Mouse (Mus musculus): ENCODE measurements around the gene Pld4. TPM values are rescaled to one million over a fixed set of nuclear protein-coding genes. Genes with fewer than 3 reads are reported as not detected.
A peak's percentile ranks its signal among the peaks of the same experiment; 100 is the strongest.

Pld4 gene
- total and polyA plus RNA-seq, 2 experiments from 2014 or later, result 6.2 to 8.0 TPM

GRCm38 (mm10) chr12:112808212-112808586, 47.7 kb downstream of the Pld4 start:
- 56% methylated on average over 5 of the region's 5 CpGs for WGBS
- DNase-seq (no peak), ATAC-seq (no peak)
- no peak for TF ChIP-seq CTCF (IDR thresholded peaks at IDR 0.05; ENCODE audit: low read depth)
- Histone ChIP-seq H3K9me3 (ENCODE audit: low read length) (no peaks in the 10 kb centered on the region), H3K4me2 (ENCODE audit: low read depth) (peak overlapping the region; percentile 97), H3K4me1 (ENCODE audit: insufficient read depth) (peaks cover 13% of the 10 kb centered on the region; the same call in 1 of the 2 replicates), H3K36me3 (ENCODE audit: insufficient read depth) (peaks cover 5% of the 10 kb centered on the region; the same call in 1 of the 2 replicates), H3K27ac (ENCODE audit: low read depth, low read length) (peak overlapping the region; percentile 82), H3K4me3 (ENCODE audit: low read depth, low read length) (peak overlapping the region; percentile 63), H3K9ac (peak overlapping the region; percentile 68), H3K27me3 (ENCODE audit: insufficient read depth, low read length) (no peaks in the 10 kb centered on the region)

GRCm38 (mm10) chr12:112808587-112809364, 48.3 kb downstream of the Pld4 start, which contains the start of gene Clba1:
Gene Clba1 (plus strand): TSS chr12:112808937.
- WGBS, result under 1% methylated on average over 64 of the region's 64 CpGs
- DNase-seq, result peak; percentile 98
- H3K4me3 ChIP-seq (ENCODE audit: low read depth, low read length), result peak within 1 kb of the TSS; percentile 63
- TF ChIP-seq CTCF (IDR thresholded peaks at IDR 0.05; ENCODE audit: low read depth), result peak; percentile 71
- ATAC-seq, result peak; percentile 96
- peaks cover 13% of the 10 kb centered on the region; the same call in 1 of the 2 replicates for H3K4me1 ChIP-seq (ENCODE audit: insufficient read depth)
- no peaks in the 10 kb centered on the region for H3K9me3 ChIP-seq (ENCODE audit: low read length)
- no peaks in the 10 kb centered on the region for H3K27me3 ChIP-seq (ENCODE audit: insufficient read depth, low read length)
- peak within 1 kb of the TSS; percentile 68 for H3K9ac ChIP-seq
- peak within 1 kb of the TSS; percentile 97 for H3K4me2 ChIP-seq (ENCODE audit: low read depth)
- peaks cover 9% of the 10 kb centered on the region; the same call in 1 of the 2 replicates for H3K36me3 ChIP-seq (ENCODE audit: insufficient read depth)
- H3K27ac ChIP-seq (ENCODE audit: low read depth, low read length), result peak within 1 kb of the TSS; percentile 82

GRCm38 (mm10) chr12:112809641-112810040, 49.2 kb downstream of the Pld4 start:
- Histone ChIP-seq H3K36me3 (ENCODE audit: insufficient read depth) (peaks cover 17% of the 10 kb centered on the region), H3K9me3 (ENCODE audit: low read length) (no peaks in the 10 kb centered on the region), H3K4me2 (ENCODE audit: low read depth) (peak overlapping the region; percentile 97), H3K4me1 (ENCODE audit: insufficient read depth) (peaks cover 13% of the 10 kb centered on the region; the same call in 1 of the 2 replicates), H3K27ac (ENCODE audit: low read depth, low read length) (no peak overlapping the region), H3K9ac (peak overlapping the region; percentile 68), H3K27me3 (ENCODE audit: insufficient read depth, low read length) (no peaks in the 10 kb centered on the region), H3K4me3 (ENCODE audit: low read depth, low read length) (peak overlapping the region; percentile 63)
- no peak for DNase-seq
- ATAC-seq, result no peak
- no peak for TF ChIP-seq CTCF (IDR thresholded peaks at IDR 0.05; ENCODE audit: low read depth)
- 24% methylated on average over 8 of the region's 8 CpGs for WGBS

GRCm38 (mm10) chr12:112810092-112810885, 49.8 kb downstream of the Pld4 start:
- Histone ChIP-seq H3K9ac (no peak overlapping the region), H3K4me2 (ENCODE audit: low read depth) (peak overlapping the region; percentile 97), H3K27ac (ENCODE audit: low read depth, low read length) (no peak overlapping the region), H3K4me3 (ENCODE audit: low read depth, low read length) (no peak overlapping the region), H3K4me1 (ENCODE audit: insufficient read depth) (peaks cover 13% of the 10 kb centered on the region; the same call in 1 of the 2 replicates), H3K36me3 (ENCODE audit: insufficient read depth) (peaks cover 24% of the 10 kb centered on the region), H3K27me3 (ENCODE audit: insufficient read depth, low read length) (no peaks in the 10 kb centered on the region), H3K9me3 (ENCODE audit: low read length) (no peaks in the 10 kb centered on the region)
- TF ChIP-seq CTCF (IDR thresholded peaks at IDR 0.05; ENCODE audit: low read depth), result no peak
- 64% methylated on average over 19 of the region's 19 CpGs for WGBS
- ATAC-seq (no peak), DNase-seq (no peak)

GRCm38 (mm10) chr12:112813370-112813769, 52.9 kb downstream of the Pld4 start:
- H3K4me1 ChIP-seq (ENCODE audit: insufficient read depth), result peaks cover 10% of the 10 kb centered on the region; the same call in 1 of the 2 replicates
- ATAC-seq, result no peak
- 89% methylated on average over 7 of the region's 7 CpGs for WGBS
- H3K9me3 ChIP-seq (ENCODE audit: low read length), result no peaks in the 10 kb centered on the region
- TF ChIP-seq CTCF (IDR thresholded peaks at IDR 0.05; ENCODE audit: low read depth), result no peak
- H3K4me3 ChIP-seq (ENCODE audit: low read depth, low read length), result no peak overlapping the region
- DNase-seq, result no peak
- H3K9ac ChIP-seq, result no peak overlapping the region
- no peak overlapping the region for H3K27ac ChIP-seq (ENCODE audit: low read depth, low read length)
- H3K4me2 ChIP-seq (ENCODE audit: low read depth), result no peak overlapping the region
- peaks cover 33% of the 10 kb centered on the region for H3K36me3 ChIP-seq (ENCODE audit: insufficient read depth)
- H3K27me3 ChIP-seq (ENCODE audit: insufficient read depth, low read length), result no peaks in the 10 kb centered on the region

GRCm38 (mm10) chr12:112814682-112815470, 54.4 kb downstream of the Pld4 start:
- Histone ChIP-seq H3K27ac (ENCODE audit: low read depth, low read length) (no peak overlapping the region), H3K4me1 (ENCODE audit: insufficient read depth) (0 out of 2 replicates have a peak, but pooled peaks cover 4% of the 10 kb centered on the region), H3K36me3 (ENCODE audit: insufficient read depth) (peaks cover 48% of the 10 kb centered on the region), H3K9me3 (ENCODE audit: low read length) (no peaks in the 10 kb centered on the region), H3K9ac (no peak overlapping the region), H3K27me3 (ENCODE audit: insufficient read depth, low read length) (no peaks in the 10 kb centered on the region), H3K4me3 (ENCODE audit: low read depth, low read length) (no peak overlapping the region), H3K4me2 (ENCODE audit: low read depth) (no peak overlapping the region)
- TF ChIP-seq CTCF (IDR thresholded peaks at IDR 0.05; ENCODE audit: low read depth), result no peak
- no peak for ATAC-seq
- DNase-seq, result no peak
- 74% methylated on average over 14 of the region's 14 CpGs for WGBS

Measured in forebrain, postnatal 0 days (tissue).